Mouse (Mus musculus) hindbrain, embryonic 10.5 days (tissue): ENCODE measurements at regions not wholly inside any gene's neighbourhood (a gene's known extent, or its start where the extent isn't known, plus 50 kb on each side); places are given as distances from the start of the nearest gene placed in this dataset.

Experiments used
- DNase-seq: peaks from one replicate; pipeline ENCODE4 v3.0.0-alpha.2; 2017; ENCODE audit warnings: low spot score
- H3K27ac ChIP-seq: fragments of 300-500 bp; sonication (generic); 2 replicates; pipeline ENCODE4 v1.5.1; 2016; ENCODE audit warnings: mild to moderate bottlenecking, moderate library complexity
- H3K27me3 ChIP-seq: fragments of 300-500 bp; sonication (generic); 2 replicates; pipeline ENCODE4 v1.6.1; 2016; ENCODE audit warnings: mild to moderate bottlenecking; ENCODE audit not compliant: poor library complexity, insufficient read depth, severe bottlenecking
- H3K36me3 ChIP-seq: fragments of 300-500 bp; sonication (generic); 2 replicates; pipeline ENCODE4 v1.6.1; 2016; ENCODE audit warnings: mild to moderate bottlenecking, moderate library complexity
- H3K4me1 ChIP-seq: fragments of 300-500 bp; sonication (generic); replicated peaks from 2 replicates; pipeline ENCODE4 v1.6.1; 2016; ENCODE audit warnings: mild to moderate bottlenecking
- H3K4me3 ChIP-seq: fragments of 300-500 bp; sonication (generic); 2 replicates; pipeline ENCODE4 v1.5.1; 2016; ENCODE audit warnings: mild to moderate bottlenecking, moderate library complexity
- H3K9me3 ChIP-seq: fragments of 300-500 bp; sonication (generic); 2 replicates; pipeline ENCODE4 v1.6.1; 2016; ENCODE audit warnings: mild to moderate bottlenecking, moderate library complexity
- WGBS: fragments of 180-500 bp; shearing (Covaris S2); methylation state at CpG from one replicate; pipeline ENCODE4 v1.1.7; 2016; 5-methylcytosine and 5-hydroxymethylcytosine counted together

GRCm38 (mm10) chr1:144308313-144308712 lies 59.3 kb upstream of the Rgs1 start:
- WGBS: 87% methylated on average over 5 of the region's 5 CpGs
- H3K9me3 ChIP-seq: no peaks in the 10 kb centered on the region
- H3K36me3 ChIP-seq: no peaks in the 10 kb centered on the region
- H3K4me1 ChIP-seq: no peaks in the 10 kb centered on the region
- H3K4me3 ChIP-seq: no peak overlapping the region
- H3K27me3 ChIP-seq: no peaks in the 10 kb centered on the region
- H3K27ac ChIP-seq: no peak overlapping the region
- DNase-seq: no peak

GRCm38 (mm10) chr1:144307854-144308285 lies 58.8 kb upstream of the Rgs1 start:
- WGBS: 97% methylated on average over 2 of the region's 2 CpGs
- Histone ChIP-seq H3K9me3 (no peaks in the 10 kb centered on the region), H3K27me3 (no peaks in the 10 kb centered on the region), H3K4me3 (no peak overlapping the region), H3K36me3 (no peaks in the 10 kb centered on the region), H3K27ac (no peak overlapping the region), H3K4me1 (no peaks in the 10 kb centered on the region)
- DNase-seq: no peak

DNA sequence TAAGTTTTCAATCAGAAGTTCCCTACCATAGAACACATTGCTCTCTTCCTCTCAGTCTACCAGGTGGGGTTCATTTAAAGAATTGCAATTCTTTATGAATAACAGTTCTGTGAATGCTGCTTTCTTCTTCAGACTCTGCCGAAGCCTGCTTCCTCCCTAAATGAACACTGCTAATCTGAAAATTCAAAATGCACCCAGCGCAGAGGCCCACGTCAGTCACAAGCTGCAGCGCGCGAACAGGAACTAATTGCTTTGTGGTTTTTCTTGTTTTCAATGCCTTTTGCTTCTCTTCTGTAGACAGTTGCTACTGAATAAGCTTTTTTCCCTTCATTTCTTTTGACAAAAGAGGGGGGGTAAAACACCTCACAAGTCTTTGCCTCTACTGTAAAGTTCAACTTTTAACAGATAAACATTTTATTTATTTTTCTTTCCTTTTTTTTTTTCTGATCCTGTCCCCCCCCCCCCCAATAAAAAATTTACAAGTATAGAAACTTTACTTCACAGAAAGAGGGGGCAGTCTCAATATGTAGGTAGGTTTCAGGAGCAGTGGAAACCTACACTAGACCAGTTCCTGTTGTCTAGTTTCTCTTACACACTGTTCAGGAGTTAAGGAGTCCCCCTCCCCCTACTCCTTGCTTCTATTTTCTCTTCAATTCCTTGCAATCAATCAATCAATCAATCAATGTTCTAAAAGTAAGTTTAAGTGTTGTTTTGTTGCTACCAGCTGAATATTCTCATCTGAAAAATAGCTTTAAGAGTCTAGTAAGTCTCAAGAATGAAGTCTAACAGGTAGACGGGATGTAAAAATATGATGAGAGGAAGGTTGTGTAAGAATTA lies 58.2 kb upstream of the Rgs1 start:
- no peak for DNase-seq
- Histone ChIP-seq H3K36me3 (no peaks in the 10 kb centered on the region), H3K27me3 (no peaks in the 10 kb centered on the region), H3K4me3 (no peak overlapping the region), H3K9me3 (no peaks in the 10 kb centered on the region), H3K4me1 (no peaks in the 10 kb centered on the region), H3K27ac (no peak overlapping the region)
- WGBS: 77% methylated on average over 7 of the region's 7 CpGs

DNA sequence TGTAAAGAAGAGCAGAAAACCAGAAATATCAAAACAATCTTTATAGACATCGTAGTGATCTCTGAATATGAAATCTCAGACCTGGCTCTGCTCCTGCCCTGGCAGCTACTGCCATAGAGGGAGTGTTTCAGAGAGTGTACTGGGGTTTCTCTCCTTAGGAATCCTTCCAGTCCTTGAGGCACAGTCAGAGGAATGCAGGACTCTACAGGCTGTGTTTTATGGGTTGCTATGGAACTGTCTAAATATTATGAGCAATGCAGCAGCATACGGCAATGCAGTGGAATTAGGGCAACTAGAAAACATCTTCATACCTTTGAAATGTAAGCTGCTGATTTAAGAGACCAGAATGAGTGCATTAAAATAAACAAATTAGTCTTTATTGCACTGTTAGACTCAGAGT lies 57.2 kb upstream of the Rgs1 start:
- H3K27ac ChIP-seq: no peak overlapping the region
- H3K27me3 ChIP-seq: no peaks in the 10 kb centered on the region
- no peak for DNase-seq
- WGBS: 76% methylated on average over 2 of the region's 2 CpGs
- no peaks in the 10 kb centered on the region for H3K4me1 ChIP-seq
- H3K4me3 ChIP-seq: no peak overlapping the region
- no peaks in the 10 kb centered on the region for H3K36me3 ChIP-seq
- H3K9me3 ChIP-seq: no peaks in the 10 kb centered on the region

DNA sequence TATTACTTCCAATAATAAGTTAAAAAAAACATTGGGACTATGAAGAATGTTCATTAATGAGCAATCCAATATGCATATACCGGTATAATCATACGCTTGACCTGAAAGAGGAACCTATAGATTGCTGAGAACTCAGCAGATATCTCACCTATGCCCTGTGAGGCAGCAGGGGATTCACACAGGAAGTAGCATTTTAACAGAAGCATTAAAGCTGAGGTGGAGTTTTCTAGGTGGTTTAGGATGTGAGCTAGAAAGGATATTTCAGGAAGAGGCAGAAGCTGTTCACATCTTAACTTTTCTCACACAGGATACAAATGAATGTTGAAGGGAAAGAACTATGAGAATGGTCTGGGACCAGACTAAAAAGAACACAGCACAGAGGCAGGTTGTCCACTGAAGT lies 51.6 kb upstream of the Rgs1 start:
- Histone ChIP-seq H3K4me1 (no peaks in the 10 kb centered on the region), H3K36me3 (no peaks in the 10 kb centered on the region), H3K4me3 (no peak overlapping the region), H3K27me3 (no peaks in the 10 kb centered on the region), H3K9me3 (no peaks in the 10 kb centered on the region), H3K27ac (no peak overlapping the region)
- DNase-seq: no peak
- WGBS: 93% methylated on average over 2 of the region's 2 CpGs
